ENCODE assay signal across 11 mouse cellular contexts in genomic region chr15:102460409-102460808, GRCm38 (mm10). TPM values are rescaled to one million over a fixed set of nuclear protein-coding genes. Genes with fewer than 3 reads are reported as not detected.
DNase-seq lines count a peak whose midpoint lies in the region; ATAC-seq and TF ChIP-seq lines count a peak whose summit lies in the region.
"Had no signal": no experiment of that assay in that cellular context is flagged by ENCODE, and none has a peak within 500 bp of the region (broad histone marks: within the 10 kb centered on the region; RNA-seq: fewer than 3 reads in every experiment).

No protein-coding gene starts in this region.

- H3K4me1 ChIP-seq in heart, embryonic 13.5 days: peaks cover 26% of the 10 kb centered on the region
- peaks cover 10% of the 10 kb centered on the region for H3K4me1 ChIP-seq in testis, adult 2 months (ENCODE audit: control insufficient read depth, insufficient read depth, low read length)
- H3K4me1 ChIP-seq in intestine, postnatal 0 days (replicated peaks; ENCODE audit: control insufficient read depth, insufficient read depth, low read length): no peaks in the 10 kb centered on the region
- H3K4me1 ChIP-seq in stomach, postnatal 0 days (replicated peaks; ENCODE audit: control insufficient read depth, insufficient read depth): no peaks in the 10 kb centered on the region

- no peak for ATAC-seq in heart, embryonic 13.5 days (ENCODE audit: extremely low read depth, insufficient number of reproducible peaks, low FRiP score, low TSS enrichment)
- no peak for ATAC-seq in intestine, postnatal 0 days
- ATAC-seq in stomach, postnatal 0 days (ENCODE audit: low FRiP score, low TSS enrichment): no peak

- H3K4me3 ChIP-seq in heart, embryonic 13.5 days: peak overlapping the region; percentile 57
- peak overlapping the region; percentile 31 for H3K4me3 ChIP-seq in testis, adult 2 months (ENCODE audit: control insufficient read depth, low read depth, low read length)
- peak overlapping the region; percentile 60 for H3K4me3 ChIP-seq in intestine, postnatal 0 days (ENCODE audit: low read depth, low read length)
- H3K4me3 ChIP-seq in stomach, postnatal 0 days (ENCODE audit: low read depth, low read length): peak overlapping the region; percentile 43

- peak overlapping the region; percentile 79 for H3K9ac ChIP-seq in heart, embryonic 13.5 days
- H3K9ac ChIP-seq in intestine, postnatal 0 days (ENCODE audit: low read depth, low read length): 0 out of 2 replicates have a peak overlapping the region, but pooled peaks have one; percentile 4
- H3K9ac ChIP-seq in stomach, postnatal 0 days (ENCODE audit: low read length): peak overlapping the region; percentile 36

- no peak for TF ChIP-seq EP300 in stomach, postnatal 0 days (optimal IDR thresholded peaks at IDR 0.05)

- H3K36me3 ChIP-seq in heart, embryonic 13.5 days: peaks cover 24% of the 10 kb centered on the region
- no peaks in the 10 kb centered on the region for H3K36me3 ChIP-seq in testis, adult 2 months (ENCODE audit: control insufficient read depth, insufficient read depth, low read length)
- H3K36me3 ChIP-seq in intestine, postnatal 0 days (ENCODE audit: control insufficient read depth, insufficient read depth): peaks cover 14% of the 10 kb centered on the region; the same call in 1 of the 2 replicates
- H3K36me3 ChIP-seq in stomach, postnatal 0 days (ENCODE audit: control insufficient read depth, insufficient read depth, low read length): no peaks in the 10 kb centered on the region

- no peak for DNase-seq in heart, postnatal 14 days
- DNase-seq in testis, postnatal 14 days (ENCODE audit: low spot score): no peak
- peak; percentile 20 for DNase-seq in stomach, postnatal 0 days (ENCODE audit: low spot score)
- no peak for DNase-seq in retina, postnatal 1 day
- DNase-seq in frontal cortex, adult 2 months (ENCODE audit: extremely low spot score in 1 of 2, low spot score in 1 of 2): no peak
- DNase-seq: gastrocnemius, postnatal 25 days had no signal

- no peak for TF ChIP-seq POLR2A in testis, adult 2 months (IDR thresholded peaks at IDR 0.05; ENCODE audit: control insufficient read depth, low read depth, low read length)

- no peaks in the 10 kb centered on the region for H3K27me3 ChIP-seq in heart, embryonic 13.5 days (replicated peaks)
- H3K27me3 ChIP-seq in testis, adult 2 months (ENCODE audit: control insufficient read depth, insufficient read depth, low read length): no peaks in the 10 kb centered on the region
- H3K27me3 ChIP-seq in intestine, postnatal 0 days (replicated peaks; ENCODE audit: control insufficient read depth, insufficient read depth, low read length): no peaks in the 10 kb centered on the region
- H3K27me3 ChIP-seq in stomach, postnatal 0 days (ENCODE audit: control insufficient read depth, insufficient read depth, low read length): no peaks in the 10 kb centered on the region

- H3K9me3 ChIP-seq in heart, embryonic 13.5 days: no peaks in the 10 kb centered on the region
- no peaks in the 10 kb centered on the region for H3K9me3 ChIP-seq in intestine, postnatal 0 days (ENCODE audit: control insufficient read depth)
- H3K9me3 ChIP-seq in stomach, postnatal 0 days (ENCODE audit: control insufficient read depth, low read length): no peaks in the 10 kb centered on the region

- peak overlapping the region; percentile 64 for H3K27ac ChIP-seq in heart, embryonic 13.5 days (replicated peaks)
- H3K27ac ChIP-seq in testis, adult 2 months (ENCODE audit: control insufficient read depth, insufficient read depth, low read depth, low read length): no peak overlapping the region
- peak overlapping the region; percentile 10; the same call in 1 of the 2 replicates for H3K27ac ChIP-seq in intestine, postnatal 0 days (ENCODE audit: low read depth, low read length)
- peak overlapping the region; percentile 83 for H3K27ac ChIP-seq in stomach, postnatal 0 days (replicated peaks)

- intact Hi-C loops in heart, postnatal 14 days (cut with DNase I): no loop called here

- peak overlapping the region; percentile 68 for H3K4me2 ChIP-seq in heart, embryonic 13.5 days
- peak overlapping the region; percentile 66 for H3K4me2 ChIP-seq in intestine, postnatal 0 days (replicated peaks; ENCODE audit: low read depth)
- H3K4me2 ChIP-seq in stomach, postnatal 0 days (replicated peaks; ENCODE audit: low read depth): peak overlapping the region; percentile 62

- WGBS in heart, embryonic 13.5 days: 65% methylated on average over 12 of the region's 12 CpGs
- 74% methylated on average over 12 of the region's 12 CpGs for WGBS in intestine, postnatal 0 days
- 71% methylated on average over 12 of the region's 12 CpGs for WGBS in stomach, postnatal 0 days

- no peak for TF ChIP-seq CTCF in testis, adult 2 months (IDR thresholded peaks at IDR 0.05; ENCODE audit: control insufficient read depth, insufficient read depth, insufficient replicate concordance, low read depth, low read length)
- no peak for TF ChIP-seq CTCF in intestine, postnatal 0 days (IDR thresholded peaks at IDR 0.05; ENCODE audit: low read depth)
- TF ChIP-seq CTCF in stomach, postnatal 0 days (IDR thresholded peaks at IDR 0.05; ENCODE audit: low read depth): no peak

RNA-seq across cellular contexts. Expression of gene Prr13, which starts 1.6 kb away (rescaled TPM):
- 93.9 and 102 TPM in 2 replicates for polyA plus RNA-seq in heart, embryonic 13.5 days (2015; fragmentation: Nextera tagmentation; extraction: Ambion mirVana)
- total RNA-seq in heart, postnatal 14 days (2021): 10 to 100 TPM; 21.1 to 21.7 TPM
- 18.5 and 19.7 TPM in 2 replicates for polyA plus RNA-seq in testis, adult 2 months (2012; rRNA removed)
- polyA plus RNA-seq in intestine, postnatal 0 days (2015; fragmentation: Nextera tagmentation; extraction: Ambion mirVana): 394 and 398 TPM in 2 replicates
- polyA plus RNA-seq in stomach, postnatal 0 days (2015; fragmentation: Nextera tagmentation; extraction: Ambion mirVana): 339 and 365 TPM in 2 replicates
- 78.3 and 83.6 TPM in 2 replicates for polyA plus RNA-seq in frontal cortex, adult 2 months (2012; rRNA removed)

RNA-seq across cellular contexts. Expression of gene Pcbp2, which starts 9.9 kb away (rescaled TPM):
- polyA plus RNA-seq in heart, embryonic 13.5 days (2015; fragmentation: Nextera tagmentation; extraction: Ambion mirVana): 141 and 142 TPM in 2 replicates
- 100 to 1,000 TPM; 479 to 482 TPM for total RNA-seq in heart, postnatal 14 days (2021)
- 1,040 and 1,129 TPM in 2 replicates for polyA plus RNA-seq in testis, adult 2 months (2012; rRNA removed)
- 109 and 115 TPM in 2 replicates for polyA plus RNA-seq in intestine, postnatal 0 days (2015; fragmentation: Nextera tagmentation; extraction: Ambion mirVana)
- 90.7 and 96.2 TPM in 2 replicates for polyA plus RNA-seq in stomach, postnatal 0 days (2015; fragmentation: Nextera tagmentation; extraction: Ambion mirVana)
- polyA plus RNA-seq in frontal cortex, adult 2 months (2012; rRNA removed): 538 and 576 TPM in 2 replicates

RNA-seq across cellular contexts. Expression of gene Amhr2, which starts 15.2 kb away (rescaled TPM):
- polyA plus RNA-seq in heart, embryonic 13.5 days (2015; fragmentation: Nextera tagmentation; extraction: Ambion mirVana): 0.82 and 1.4 TPM in 2 replicates
- 1 to 10 TPM in 1 of 2 experiments, under 1 TPM in 1; 0.66 to 1.0 TPM for total RNA-seq in heart, postnatal 14 days (2021)
- polyA plus RNA-seq in testis, adult 2 months (2012; rRNA removed): 131 and 168 TPM in 2 replicates
- 0.35 and 0.50 TPM in 2 replicates for polyA plus RNA-seq in intestine, postnatal 0 days (2015; fragmentation: Nextera tagmentation; extraction: Ambion mirVana)
- 0.42 and 0.80 TPM in 2 replicates for polyA plus RNA-seq in stomach, postnatal 0 days (2015; fragmentation: Nextera tagmentation; extraction: Ambion mirVana)
- polyA plus RNA-seq in frontal cortex, adult 2 months (2012; rRNA removed): 1.3 and 1.6 TPM in 2 replicates
- polyA plus RNA-seq: limb, embryonic 11.5 days had no signal

RNA-seq across cellular contexts. Expression of gene Gm10337, which starts 43.1 kb away (rescaled TPM):
- polyA plus RNA-seq in heart, embryonic 13.5 days (2015; fragmentation: Nextera tagmentation; extraction: Ambion mirVana): 4.2 TPM in 1 of 2 replicates, not detected in the other
- total RNA-seq in heart, postnatal 14 days (2021): not detected
- polyA plus RNA-seq in testis, adult 2 months (2012; rRNA removed): not detected in 2 replicates
- 3.5 TPM in 1 of 2 replicates, not detected in the other for polyA plus RNA-seq in intestine, postnatal 0 days (2015; fragmentation: Nextera tagmentation; extraction: Ambion mirVana)
- polyA plus RNA-seq in stomach, postnatal 0 days (2015; fragmentation: Nextera tagmentation; extraction: Ambion mirVana): not detected in 2 replicates
- not detected in 2 replicates for polyA plus RNA-seq in frontal cortex, adult 2 months (2012; rRNA removed)
- polyA plus RNA-seq: cortical plate, adult 2 months; limb, embryonic 11.5 days had no signal

RNA-seq across cellular contexts. Expression of gene Sp1, which starts 54.5 kb away (rescaled TPM):
- 4.3 and 4.6 TPM in 2 replicates for polyA plus RNA-seq in heart, embryonic 13.5 days (2015; fragmentation: Nextera tagmentation; extraction: Ambion mirVana)
- 10 to 100 TPM; 47.5 to 52.3 TPM for total RNA-seq in heart, postnatal 14 days (2021)
- 17.0 and 18.5 TPM in 2 replicates for polyA plus RNA-seq in testis, adult 2 months (2012; rRNA removed)
- polyA plus RNA-seq in intestine, postnatal 0 days (2015; fragmentation: Nextera tagmentation; extraction: Ambion mirVana): 5.6 and 5.8 TPM in 2 replicates
- 4.4 and 4.7 TPM in 2 replicates for polyA plus RNA-seq in stomach, postnatal 0 days (2015; fragmentation: Nextera tagmentation; extraction: Ambion mirVana)
- 10.3 and 11.4 TPM in 2 replicates for polyA plus RNA-seq in frontal cortex, adult 2 months (2012; rRNA removed)

Comparison
In these comparisons a context has a peak if more than half of its experiments do, and no peak if none do; other contexts are left out.
1. H3K9ac ChIP-seq: peak in every context shown above with its lines; median percentile 79 in heart, embryonic 13.5 days; 36 in stomach, postnatal 0 days; 4 in intestine, postnatal 0 days.
2. RNA of gene Amhr2, which starts 15.2 kb away (polyA plus RNA-seq): 131 to 168 TPM in testis, adult 2 months; 1.3 to 1.6 TPM in frontal cortex, adult 2 months, 0.82 to 1.4 TPM in heart, embryonic 13.5 days, 0.35 to 0.50 TPM in intestine, postnatal 0 days and 0.42 to 0.80 TPM in stomach, postnatal 0 days; every median in the first group is over 10 times any median in the second.
3. Peak in every context shown above with its lines, with median percentiles within 50 percentile points of each other: H3K4me2 ChIP-seq and H3K4me3 ChIP-seq.